Mouse (Mus musculus): ENCODE data around the gene Mylk.

DNA sequence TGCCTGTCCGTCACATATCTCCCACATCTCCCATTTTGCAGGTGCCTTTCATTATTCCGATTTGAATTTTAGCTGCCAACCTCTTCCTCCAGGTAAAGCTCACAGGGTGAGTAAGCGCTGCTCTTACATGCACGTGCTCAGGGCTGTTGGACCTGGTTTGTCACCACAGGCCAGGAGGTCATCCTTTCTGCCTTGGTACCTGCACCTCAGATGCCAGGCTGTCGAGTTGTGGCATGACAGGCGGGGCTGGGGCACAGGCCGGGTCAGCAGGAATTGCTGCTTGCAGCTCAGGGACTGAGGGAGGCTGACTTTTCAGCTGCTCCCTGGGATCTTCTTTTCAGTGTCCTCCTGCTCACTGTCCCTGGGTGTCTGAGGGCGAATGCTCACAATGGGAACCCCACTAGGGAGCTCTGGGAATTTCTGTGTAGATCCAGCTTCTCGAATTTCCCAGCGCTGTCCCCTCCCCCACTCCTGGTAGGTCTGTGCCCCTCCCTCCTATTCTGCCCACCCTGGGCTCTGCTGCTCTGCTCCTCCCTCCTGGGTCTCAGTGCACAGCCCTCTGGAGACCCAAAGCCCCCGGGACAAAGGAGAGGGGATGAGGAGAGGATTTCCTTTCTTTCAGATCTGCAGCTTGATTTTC is 3.2 kb downstream of the Mylk start:
- TF ChIP-seq POLR2A (IDR thresholded peaks at IDR 0.05; ENCODE audit: insufficient read depth, low read depth, low read length) (no peak), CTCF (IDR thresholded peaks at IDR 0.05; ENCODE audit: insufficient read depth, low read depth, low read length) (no peak)
